Mouse (Mus musculus): ENCODE measurements around the gene Ank.
"Not testable (repeated sequence)": the region's sequence is repeated elsewhere in the genome, so short reads cannot be mapped to it uniquely, and the experiment has no call there.

Ank gene

GRCm38 (mm10) chr15:27466131-27467080, at the start of gene Ank:
TSS of gene Ank (plus strand) at chr15:27466677.
- peak; percentile 86 to 91 for DNase-seq

DNA sequence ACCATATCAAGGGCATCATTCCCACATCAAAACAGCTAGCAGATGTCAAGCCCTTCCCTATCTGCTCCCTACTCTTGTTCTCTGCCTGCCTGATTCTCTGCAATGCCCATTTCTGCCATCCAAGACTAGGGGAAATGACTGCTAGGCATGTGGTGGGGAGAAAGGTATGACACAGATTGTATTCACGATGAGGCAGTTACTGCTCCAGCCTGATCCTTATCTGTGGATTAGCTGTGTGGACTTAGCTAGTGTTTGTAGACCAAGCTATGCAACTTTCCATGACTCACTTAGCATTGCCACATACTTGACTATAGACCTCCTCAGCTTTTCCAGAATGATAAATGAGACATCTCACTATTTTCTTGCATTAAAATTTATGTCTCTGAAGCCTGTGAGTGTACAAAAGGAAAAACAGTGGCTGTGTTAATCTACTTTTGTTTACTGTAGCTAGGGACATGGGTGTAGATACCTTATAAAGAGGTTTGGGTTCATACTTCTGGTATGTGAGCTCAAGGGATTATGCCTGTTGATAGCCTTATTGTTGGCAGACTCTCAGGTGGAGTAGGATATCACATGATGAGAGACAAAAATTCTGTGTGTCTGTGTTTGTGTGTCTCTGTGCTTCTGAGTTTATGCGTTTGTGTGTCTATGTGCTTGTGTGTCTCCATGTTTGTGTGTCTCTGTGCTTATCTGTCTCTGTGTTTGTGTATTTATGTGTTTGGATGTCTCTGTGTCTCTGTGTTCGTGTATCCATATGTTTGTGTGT, 47.7 kb upstream of the Ank start:
- DNase-seq, result no peak

DNA sequence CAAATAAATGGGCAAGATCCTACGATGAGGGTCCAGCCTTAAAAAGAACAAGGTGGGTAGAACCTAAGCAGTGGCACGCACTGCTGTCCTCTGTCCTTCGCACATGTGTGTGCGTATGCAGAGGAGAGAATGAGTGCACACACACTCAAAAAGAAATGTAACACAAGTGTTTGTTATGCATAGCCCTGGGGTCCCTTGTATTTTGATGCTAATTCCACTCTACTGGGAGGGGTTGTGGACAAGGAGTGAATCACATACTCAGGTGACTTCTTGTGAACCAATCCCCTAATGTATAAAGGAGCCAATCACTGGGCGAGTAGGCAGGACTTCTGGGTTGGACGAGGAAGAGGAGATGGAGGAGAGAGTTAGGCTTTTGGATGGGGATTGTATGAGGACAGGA, 44.9 kb upstream of the Ank start:
- DNase-seq, result no peak

- DNase-seq, result no peak
These were observed 38.9 kb upstream of the Ank start for GRCm38 (mm10) chr15:27427581-27427980.

- no peak for DNase-seq
These were observed 36.2 kb upstream of the Ank start for GRCm38 (mm10) chr15:27430241-27430640.

GRCm38 (mm10) chr15:27432851-27433615, 33.4 kb upstream of the Ank start:
- no peak for DNase-seq

DNA sequence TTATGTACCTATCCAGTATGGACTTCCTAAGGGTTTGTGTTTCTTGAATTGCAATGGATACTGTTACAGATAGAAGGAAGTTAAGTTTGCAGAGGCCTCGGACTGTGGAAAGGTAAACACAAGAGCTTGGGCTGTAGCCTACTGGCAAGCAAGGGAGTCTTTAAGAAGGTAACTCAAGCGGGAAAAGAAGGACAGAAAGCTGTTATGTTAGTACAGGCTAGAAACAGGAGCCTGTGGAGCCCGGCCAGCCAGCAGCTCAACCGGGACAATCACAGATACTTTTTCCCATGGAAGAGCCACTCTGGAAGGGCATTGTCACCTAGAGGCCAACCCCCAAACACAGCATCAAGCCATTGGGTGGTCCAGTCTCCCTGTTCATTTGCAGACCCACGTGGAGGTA, 31.1 kb upstream of the Ank start:
- no peak for DNase-seq

- no peak for DNase-seq
These were observed 30.3 kb upstream of the Ank start for GRCm38 (mm10) chr15:27436194-27436593.

DNA sequence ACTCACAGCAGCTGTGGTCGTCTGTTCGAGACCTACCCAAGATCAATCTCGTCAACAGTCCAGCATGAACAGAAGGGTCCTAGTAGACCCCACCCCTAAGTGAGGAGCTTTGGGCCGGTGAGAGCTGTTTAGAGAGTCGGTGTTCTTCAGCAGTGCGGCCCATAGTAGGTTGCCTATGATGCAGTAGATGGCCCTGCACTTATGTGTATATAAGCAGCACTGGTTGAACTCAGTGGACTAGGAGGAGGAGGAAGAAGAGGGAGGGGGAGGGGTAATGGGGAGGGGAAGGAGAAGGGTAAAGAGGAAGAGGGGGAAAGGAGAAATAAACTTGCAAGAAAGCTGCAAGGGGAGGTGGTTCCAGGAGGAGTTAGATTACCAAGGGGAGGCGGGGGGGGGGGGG, 25.4 kb upstream of the Ank start:
- no peak for DNase-seq

DNA sequence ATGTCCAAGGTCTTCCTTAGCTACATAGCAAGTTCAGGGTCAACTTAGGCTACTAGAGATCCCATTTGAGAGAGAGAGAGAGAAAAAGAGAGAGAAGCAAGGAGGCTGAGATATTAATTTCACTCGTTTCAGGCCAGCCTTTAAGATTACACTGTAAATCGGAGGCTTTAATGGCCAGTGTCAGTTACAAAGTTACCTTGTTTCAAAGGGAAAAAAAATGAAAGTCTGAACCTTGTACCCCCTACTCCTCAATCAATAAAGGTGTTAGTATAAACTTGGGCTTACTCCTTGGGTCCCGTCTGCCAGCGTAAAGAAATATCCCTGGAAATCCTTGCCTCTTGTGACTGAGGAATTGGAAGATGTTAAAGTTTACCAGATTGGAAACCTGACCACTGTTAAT, 24.9 kb upstream of the Ank start:
- no peak for DNase-seq

DNA sequence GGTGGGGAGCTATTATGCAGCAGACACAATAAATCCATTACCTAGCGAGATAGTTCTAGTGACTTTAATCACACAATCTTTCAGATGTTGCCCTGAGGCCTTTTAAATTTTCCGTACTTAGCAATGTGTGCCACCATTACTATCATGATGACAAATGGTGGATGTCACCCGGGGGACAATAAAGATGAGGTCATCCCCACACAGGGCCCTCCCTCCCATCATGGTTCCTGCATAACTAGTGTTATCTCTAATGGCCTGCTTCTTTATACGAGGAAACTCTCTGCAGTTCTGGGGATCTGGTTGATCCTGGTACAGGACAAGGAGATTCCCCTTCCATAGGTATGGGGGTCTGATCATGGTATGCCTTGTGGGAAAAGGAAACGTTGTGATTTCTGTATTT, 24.5 kb upstream of the Ank start:
- DNase-seq, result no peak

- DNase-seq, result no peak
These were observed 21.6 kb upstream of the Ank start for GRCm38 (mm10) chr15:27444772-27445347.

- DNase-seq, result no peak
These were observed 15.8 kb upstream of the Ank start for GRCm38 (mm10) chr15:27450689-27451088.

GRCm38 (mm10) chr15:27451760-27452159, 14.7 kb upstream of the Ank start:
- no peak for DNase-seq

GRCm38 (mm10) chr15:27452496-27452895, 14.0 kb upstream of the Ank start:
- DNase-seq, result no peak

- no peak for DNase-seq
These were observed 9.5 kb upstream of the Ank start for GRCm38 (mm10) chr15:27457001-27457400.

DNA sequence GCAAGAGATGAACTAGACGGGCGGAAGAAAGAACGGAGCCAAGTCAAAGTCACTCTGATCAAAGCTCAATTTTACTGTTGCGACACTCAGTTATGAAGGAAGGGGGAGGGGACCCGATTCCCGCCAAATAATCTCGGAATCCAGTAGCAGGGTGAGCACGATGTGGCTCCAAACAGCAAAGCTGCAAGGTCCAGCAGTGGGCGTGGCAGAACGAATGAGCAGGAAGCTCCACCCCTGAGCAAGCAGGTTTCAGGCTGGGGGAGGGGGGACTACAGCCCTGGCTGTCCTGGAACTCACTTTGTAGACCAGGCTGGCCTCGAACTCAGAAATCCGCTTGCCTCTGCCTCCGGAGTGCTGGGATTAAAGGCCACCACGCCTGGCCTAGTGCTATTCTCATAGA, 6.7 kb upstream of the Ank start:
- DNase-seq, result not testable (repeated sequence)

- DNase-seq, result no peak
These were observed 4.9 kb upstream of the Ank start for GRCm38 (mm10) chr15:27461336-27462245.

GRCm38 (mm10) chr15:27463876-27464275, 2.6 kb upstream of the Ank start:
- DNase-seq, result no peak

- no peak for DNase-seq
These were observed 979 bp upstream of the Ank start for GRCm38 (mm10) chr15:27465391-27466005.

DNA sequence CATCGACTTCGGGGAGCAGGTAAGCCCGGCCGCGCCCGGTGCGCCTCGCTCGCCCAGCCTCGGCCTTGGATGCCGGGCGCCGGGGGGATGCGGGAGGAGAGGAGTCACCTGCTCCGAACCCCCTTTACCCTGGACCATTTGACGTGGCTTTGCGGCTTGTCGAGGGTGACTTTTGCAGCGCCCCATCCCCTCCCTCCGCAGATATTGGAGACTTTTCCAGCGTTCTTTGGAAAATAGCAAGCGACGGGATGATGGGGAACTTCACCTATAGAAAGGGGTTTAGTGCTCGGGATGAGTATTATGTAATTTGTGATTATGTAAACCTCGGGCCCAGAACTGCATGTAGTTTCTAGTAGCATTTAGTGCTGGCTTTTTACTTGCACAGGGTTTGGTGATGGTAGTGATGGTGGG, 609 bp downstream of the Ank start:
- DNase-seq, result no peak
